Mouse (Mus musculus): ENCODE measurements at regions not wholly inside any gene's neighbourhood (a gene's known extent, or its start where the extent isn't known, plus 50 kb on each side); places are given as distances from the start of the nearest gene placed in this dataset.

- no peak for DNase-seq (ENCODE audit: low read depth, low spot score)
These were observed 232.7 kb downstream of the Mycn start for GRCm38 (mm10) chr12:12708954-12709523.

- DNase-seq (ENCODE audit: low read depth, low spot score), result no peak
These were observed 235.3 kb downstream of the Mycn start for GRCm38 (mm10) chr12:12706326-12706920.

- DNase-seq (ENCODE audit: low read depth, low spot score), result no peak
These were observed 240.0 kb downstream of the Mycn start for GRCm38 (mm10) chr12:12701735-12702134.

GRCm38 (mm10) chr12:12701060-12701667 is 240.6 kb downstream of the Mycn start:
- no peak for DNase-seq (ENCODE audit: low read depth, low spot score)

GRCm38 (mm10) chr12:12693838-12694777 is 247.6 kb downstream of the Mycn start:
- DNase-seq (ENCODE audit: low read depth, low spot score), result no peak

GRCm38 (mm10) chr12:12687376-12687775 is 254.3 kb downstream of the Mycn start:
- no peak for DNase-seq (ENCODE audit: low read depth, low spot score)

- DNase-seq (ENCODE audit: low read depth, low spot score), result no peak
These were observed 256.5 kb downstream of the Mycn start for GRCm38 (mm10) chr12:12685217-12685522.

GRCm38 (mm10) chr12:12684481-12685216 is 257.1 kb downstream of the Mycn start:
- DNase-seq (ENCODE audit: low read depth, low spot score), result no peak

- no peak for DNase-seq (ENCODE audit: low read depth, low spot score)
These were observed 257.8 kb downstream of the Mycn start for GRCm38 (mm10) chr12:12683733-12684470.

GRCm38 (mm10) chr12:12681101-12681500 is 260.6 kb downstream of the Mycn start:
- DNase-seq (ENCODE audit: low read depth, low spot score), result no peak

- no peak for DNase-seq (ENCODE audit: low read depth, low spot score)
These were observed 261.3 kb downstream of the Mycn start for GRCm38 (mm10) chr12:12680371-12680921.

GRCm38 (mm10) chr12:12676676-12677075 is 265.0 kb downstream of the Mycn start:
- no peak for DNase-seq (ENCODE audit: low read depth, low spot score)

- no peak for DNase-seq (ENCODE audit: low read depth, low spot score)
These were observed 271.8 kb downstream of the Mycn start for GRCm38 (mm10) chr12:12669931-12670330.

- DNase-seq (ENCODE audit: low read depth, low spot score), result no peak
These were observed 272.8 kb downstream of the Mycn start for GRCm38 (mm10) chr12:12668919-12669318.

- DNase-seq (ENCODE audit: low read depth, low spot score), result no peak
These were observed 286.1 kb downstream of the Mycn start for GRCm38 (mm10) chr12:12655611-12656010.

- DNase-seq (ENCODE audit: low read depth, low spot score), result no peak
These were observed 286.5 kb downstream of the Mycn start for GRCm38 (mm10) chr12:12655184-12655583.

GRCm38 (mm10) chr12:12652361-12652760 is 289.4 kb downstream of the Mycn start:
- no peak for DNase-seq (ENCODE audit: low read depth, low spot score)

GRCm38 (mm10) chr12:12650309-12650708 is 291.4 kb downstream of the Mycn start:
- no peak for DNase-seq (ENCODE audit: low read depth, low spot score)

GRCm38 (mm10) chr12:12647467-12647866 is 294.2 kb downstream of the Mycn start:
- no peak for DNase-seq (ENCODE audit: low read depth, low spot score)

GRCm38 (mm10) chr12:12645183-12645582 is 296.5 kb downstream of the Mycn start:
- DNase-seq (ENCODE audit: low read depth, low spot score), result no peak
